Mouse (Mus musculus) thymus, postnatal 14 days (tissue): ENCODE data around the gene Slc22a3.
A peak's percentile ranks its signal among the peaks of the same experiment; 100 is the strongest.

ENCODE experiments used
- DNase-seq: peaks from one replicate; pipeline ENCODE4 v3.0.0; 2021

Slc22a3 gene

DNA sequence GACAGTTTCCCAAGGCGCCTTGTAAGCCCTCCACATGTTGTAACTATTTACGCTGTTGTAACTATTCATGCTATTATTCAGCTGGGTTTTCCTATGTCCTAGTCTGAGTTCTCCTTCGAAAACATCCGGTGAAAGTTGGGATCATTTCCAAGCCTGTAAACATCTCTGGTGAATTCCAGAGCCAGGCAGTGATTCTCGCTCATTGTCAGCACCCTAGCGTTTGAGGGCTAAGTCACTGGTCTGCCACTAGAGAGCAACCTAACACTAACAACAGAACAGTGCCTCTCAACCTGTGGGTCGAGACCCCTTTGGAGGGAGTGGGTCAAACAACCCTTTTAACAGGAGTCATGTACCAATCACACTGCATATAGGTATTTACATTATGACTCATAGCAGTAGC, 104.1 kb downstream of the Slc22a3 start:
- DNase-seq = no peak

DNA sequence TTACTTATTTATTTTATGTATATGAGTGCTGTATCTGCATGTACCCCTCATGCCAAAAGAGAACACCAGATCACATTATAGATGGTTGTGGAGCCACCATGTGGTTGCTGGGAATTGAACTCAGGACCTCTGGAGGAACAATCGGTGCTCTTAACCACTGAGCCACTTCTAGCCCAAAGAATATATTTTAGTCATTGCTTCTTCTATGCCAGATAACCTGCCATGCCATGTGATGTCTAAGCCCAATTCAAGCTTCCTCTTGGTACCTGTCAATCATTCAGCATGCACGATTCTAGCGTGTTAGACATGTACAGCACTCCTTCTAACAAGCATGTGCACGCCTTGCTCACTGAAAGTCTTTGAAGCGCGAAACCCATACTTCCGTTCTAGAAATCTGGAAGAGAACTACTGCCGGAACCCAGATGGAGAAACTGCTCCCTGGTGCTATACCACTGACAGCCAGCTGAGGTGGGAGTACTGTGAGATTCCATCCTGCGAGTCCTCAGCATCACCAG, 111.3 kb downstream of the Slc22a3 start:
- DNase-seq = no peak

DNA sequence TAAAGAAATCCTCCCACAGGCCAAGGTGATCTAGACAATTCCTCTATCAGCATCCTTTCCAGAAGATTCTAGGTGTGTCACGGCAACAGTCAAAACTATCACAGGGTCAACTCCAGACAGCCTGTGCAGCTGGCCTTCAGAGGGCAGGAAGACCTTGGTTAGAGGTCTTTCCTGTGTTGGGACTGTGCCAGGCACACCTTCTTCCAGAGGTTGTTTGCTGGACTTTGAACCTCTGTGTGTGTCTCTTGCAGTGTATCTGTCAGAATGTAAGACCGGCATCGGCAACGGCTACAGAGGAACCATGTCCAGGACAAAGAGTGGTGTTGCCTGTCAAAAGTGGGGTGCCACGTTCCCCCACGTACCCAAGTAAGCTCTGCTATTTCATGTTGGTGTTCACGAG, 119.3 kb downstream of the Slc22a3 start:
- no peak for DNase-seq

DNA sequence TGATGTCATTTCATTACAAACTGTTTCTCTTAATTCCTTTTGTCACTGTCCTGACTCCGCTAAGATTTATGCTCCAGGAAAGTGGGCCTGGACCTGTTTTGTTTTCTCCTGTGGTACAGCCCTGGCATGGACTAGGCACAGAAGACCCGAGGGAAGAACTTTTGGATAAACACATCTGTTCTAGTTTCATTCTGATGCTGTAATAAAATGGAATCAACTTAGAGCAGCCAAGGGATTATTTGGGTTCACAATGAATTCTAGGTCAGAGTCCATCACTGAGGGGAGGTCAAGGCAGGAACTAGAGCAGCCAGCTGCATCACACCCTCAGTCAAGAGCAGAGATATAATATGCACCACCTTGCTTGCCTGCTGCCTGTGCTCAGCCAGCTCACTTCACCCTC, 119.7 kb downstream of the Slc22a3 start:
- no peak for DNase-seq

DNA sequence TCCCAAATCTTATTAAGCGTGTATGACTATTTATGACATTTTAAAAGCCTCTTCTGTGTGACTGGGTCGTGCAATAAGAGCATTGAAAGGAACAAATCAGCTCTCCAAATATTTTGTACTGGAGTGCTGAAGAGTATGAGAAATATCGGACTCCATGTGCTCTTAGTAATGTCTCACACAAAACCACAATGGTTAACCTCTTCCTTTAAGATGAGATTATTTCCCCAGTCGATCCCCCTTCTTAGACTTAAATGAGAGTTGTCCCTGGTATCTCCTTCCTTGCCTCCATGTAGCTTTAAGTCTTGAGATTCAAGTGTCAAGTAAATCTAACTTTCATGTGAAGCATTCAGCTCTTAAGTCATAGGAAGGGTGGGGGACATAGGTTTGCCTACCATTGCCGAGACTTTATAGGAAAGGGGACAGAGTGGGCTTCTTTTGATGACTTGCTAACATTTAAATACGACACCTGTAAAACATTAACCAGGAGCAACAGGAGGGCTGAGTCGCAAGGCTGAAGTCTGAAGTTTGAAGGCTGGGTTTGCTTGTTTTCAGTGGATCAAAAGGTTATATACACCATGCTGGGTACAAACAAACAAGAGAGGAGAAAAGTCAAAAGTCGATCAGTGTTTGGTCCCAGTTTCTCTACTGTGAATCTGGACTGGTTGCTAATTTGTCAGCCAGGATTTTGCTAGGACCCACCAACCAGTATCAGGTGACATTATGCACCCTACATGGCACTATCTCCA, 122.3 kb downstream of the Slc22a3 start:
- no peak for DNase-seq

DNA sequence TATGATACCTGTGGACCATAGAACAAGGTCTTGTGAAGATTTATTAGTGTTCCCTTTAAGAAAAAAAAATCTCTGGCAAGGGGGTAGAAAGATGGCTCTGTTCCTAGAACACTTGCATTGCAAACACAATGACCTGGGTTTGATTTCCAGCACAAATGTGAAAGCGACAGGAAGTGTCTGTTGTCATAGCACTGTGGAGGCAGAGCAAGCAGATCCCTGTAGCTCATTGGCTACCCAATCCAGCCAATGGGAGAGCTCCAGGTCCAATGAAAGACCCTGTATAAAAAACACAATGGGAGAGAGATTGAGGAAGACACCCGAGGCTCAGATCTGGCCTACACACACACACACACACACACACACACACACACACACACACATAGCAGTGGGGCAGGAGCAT, 125.0 kb downstream of the Slc22a3 start:
- DNase-seq = no peak

DNA sequence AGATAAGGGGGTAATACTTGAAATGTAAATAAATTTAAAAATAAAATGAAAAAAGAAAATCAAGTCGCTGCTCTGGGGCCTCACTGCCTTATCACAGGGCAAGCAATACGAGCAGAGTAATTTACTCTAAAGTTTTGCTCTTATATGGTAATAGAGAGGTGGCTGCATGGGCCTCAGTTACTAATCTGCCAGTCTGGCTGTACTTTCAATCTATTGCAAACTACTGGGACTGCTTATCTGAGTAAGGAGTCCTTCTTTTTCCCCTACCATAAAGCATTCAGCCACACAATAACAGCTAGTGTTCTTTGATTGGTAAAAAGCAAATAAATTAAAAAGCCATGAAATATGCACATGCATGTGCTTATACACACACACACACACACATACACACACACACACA, 125.9 kb downstream of the Slc22a3 start:
- no peak for DNase-seq

DNA sequence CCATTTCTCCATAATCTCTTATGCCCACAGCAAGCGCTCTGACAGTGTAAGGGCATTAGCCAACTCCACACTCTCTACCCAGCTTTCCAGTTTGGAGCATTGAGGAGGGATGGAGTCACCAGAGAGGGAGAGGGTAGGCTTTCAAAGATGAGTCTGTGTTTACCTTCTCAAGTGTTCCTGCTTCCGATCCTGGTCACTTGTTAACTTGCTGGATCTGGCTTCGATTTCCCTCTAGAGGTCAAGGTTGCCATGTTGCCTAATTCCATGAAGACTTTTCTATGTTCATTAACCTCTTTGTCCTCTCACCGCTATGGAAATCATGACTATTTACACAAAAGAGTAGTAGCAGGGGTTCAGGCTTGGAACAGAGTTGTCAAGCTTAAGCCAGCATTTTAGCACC, 127.2 kb downstream of the Slc22a3 start:
- DNase-seq = no peak

DNA sequence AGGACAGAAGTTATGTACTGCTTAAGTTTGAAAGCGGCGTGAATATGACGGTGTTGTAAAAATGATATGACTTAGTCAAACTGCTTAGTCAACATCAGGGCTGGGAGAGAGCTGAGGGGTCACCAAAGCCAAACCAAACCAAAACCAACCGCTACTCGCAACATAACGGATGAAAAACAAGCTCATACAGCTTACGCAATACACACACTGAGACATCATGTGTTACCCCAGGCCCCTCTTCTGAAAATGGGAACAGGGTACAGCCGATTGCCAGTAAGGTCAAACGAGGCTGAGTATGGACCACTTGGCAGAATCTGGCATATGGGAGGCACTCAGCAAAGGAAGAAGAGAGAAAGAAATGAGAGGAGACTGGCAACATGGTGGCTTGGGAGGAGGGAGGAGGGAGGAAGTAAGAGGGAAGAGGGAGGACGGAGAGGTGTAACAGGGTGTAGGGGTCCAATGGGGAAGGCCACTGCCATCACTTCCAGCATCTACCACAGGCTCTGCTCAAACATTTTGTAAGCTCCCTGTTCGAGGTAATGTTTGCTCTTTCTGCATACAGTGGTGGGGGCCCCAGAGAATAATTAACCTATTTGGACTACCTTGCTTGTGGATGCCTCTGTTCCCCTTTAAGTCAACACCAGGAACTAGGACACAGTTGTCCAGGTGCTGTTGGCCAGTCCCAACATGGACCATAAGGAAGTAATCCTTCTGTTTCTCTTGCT, 129.4 kb downstream of the Slc22a3 start, which contains the start of gene Plg:
Gene Plg (plus strand): TSS at position 628 of the 725 bp plus-strand sequence.
- DNase-seq = no peak

DNA sequence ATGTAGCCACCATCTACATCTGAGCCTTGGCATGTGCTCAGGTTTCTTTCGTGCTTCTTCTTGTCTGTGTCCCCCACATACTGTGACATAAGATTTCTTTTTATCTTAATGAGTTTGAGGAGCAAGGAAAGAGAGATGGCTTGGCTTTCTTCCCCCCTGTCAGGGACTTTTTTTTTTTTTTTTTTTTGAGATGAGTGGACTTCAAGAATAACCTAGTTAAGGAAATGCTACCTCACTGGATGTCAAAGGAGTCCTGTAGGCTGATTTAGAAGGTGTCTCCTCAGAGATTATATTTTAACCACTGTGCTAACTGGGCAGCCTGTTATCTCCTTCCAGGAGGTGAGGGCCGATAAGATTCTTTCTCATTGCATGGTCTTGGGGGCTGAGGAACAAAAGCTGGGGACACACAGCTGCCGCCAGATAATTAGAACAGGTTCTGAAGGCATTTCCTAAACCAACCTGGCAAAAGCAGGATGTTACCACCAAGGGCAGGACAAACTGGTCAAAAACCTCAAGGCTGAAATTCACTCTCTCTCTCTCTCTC, 133.8 kb downstream of the Slc22a3 start:
- no peak for DNase-seq

DNA sequence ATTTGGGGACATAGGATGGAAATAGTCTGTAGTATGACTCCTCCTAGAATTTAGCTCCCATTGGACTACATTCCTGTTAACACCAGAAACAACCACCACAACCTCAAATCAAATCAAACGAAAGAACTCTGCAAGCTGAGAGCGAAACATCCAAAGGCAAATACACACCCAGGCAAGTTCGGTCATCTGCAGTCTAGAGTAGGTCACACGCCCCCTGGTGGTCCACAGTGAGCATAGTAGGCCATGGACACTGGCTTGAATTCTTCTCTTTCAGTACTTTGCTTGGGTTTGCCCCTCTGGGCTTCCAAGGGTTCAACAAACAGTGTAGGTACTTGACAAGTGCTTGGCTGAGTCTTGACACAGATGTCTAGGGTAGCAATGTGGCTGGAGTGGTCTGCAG, 135.5 kb downstream of the Slc22a3 start:
- DNase-seq = peak; percentile 79

DNA sequence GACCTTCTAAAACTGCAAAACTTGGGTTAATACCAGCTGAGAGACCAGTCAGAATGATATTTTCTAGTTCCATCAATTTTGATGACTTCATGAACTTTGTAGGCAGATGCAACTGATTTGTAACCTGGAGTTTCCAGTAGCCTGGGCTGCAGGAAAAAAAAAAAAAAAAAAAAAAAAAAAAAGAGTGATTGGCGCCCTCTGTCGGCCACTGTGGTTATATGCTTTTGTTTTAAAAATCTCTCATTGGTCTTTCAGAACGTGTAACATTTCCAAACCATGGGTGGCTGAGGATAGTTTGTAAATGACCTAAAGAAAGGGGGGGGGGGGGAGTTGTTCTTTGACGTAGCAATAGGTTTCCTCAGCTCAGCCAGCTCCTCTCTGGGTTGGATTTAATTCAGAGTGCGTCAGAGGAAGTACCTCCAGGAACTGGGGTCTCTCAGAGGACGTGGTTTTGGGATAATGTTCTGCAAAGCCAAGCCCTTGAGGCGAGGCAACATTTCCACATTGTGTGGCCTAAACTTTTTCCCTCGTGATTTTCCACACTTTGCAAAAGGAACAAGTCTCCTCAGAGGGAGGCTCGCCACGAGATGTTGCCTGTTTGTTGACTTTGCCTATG, 136.1 kb downstream of the Slc22a3 start:
- peak; percentile 26 for DNase-seq

DNA sequence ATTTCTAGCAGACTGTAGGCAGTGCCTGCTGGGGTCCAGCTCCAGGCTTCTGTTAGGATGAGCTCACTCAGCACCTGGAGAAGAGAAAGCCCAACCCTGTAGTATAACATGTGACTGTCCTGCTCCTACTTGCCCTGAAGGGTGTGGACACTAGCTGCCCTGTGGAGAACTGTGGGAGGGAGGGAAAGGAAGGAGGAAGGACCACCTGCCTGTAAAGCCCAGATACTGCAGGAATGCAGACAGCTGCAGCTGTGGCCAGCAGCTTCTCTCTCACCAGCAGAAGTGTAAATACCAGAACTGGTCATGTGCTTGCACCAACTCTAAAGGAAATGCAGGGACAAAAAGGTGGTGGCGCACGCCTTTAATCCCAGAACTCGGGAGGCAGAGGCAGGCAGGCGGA, 137.2 kb downstream of the Slc22a3 start:
- no peak for DNase-seq

DNA sequence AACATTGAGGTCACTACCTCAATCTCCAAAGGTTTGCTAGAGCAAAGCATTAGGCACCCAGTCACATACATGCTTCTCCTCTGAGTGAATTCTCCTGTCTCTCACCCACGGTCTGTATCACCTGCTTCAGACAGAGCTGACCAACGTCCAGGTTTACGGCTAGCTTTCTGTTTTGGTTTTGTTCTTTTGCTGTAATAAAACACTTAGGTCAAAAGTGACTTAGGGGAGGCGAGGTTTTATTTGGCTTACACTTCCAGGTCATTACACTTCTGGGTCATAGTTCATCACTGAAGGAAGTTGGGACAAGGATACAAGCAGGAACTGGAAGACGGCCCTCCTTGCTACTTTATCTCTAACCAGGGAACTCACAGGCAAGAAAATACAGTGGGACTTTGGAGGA, 138.1 kb downstream of the Slc22a3 start:
- DNase-seq = no peak
